8 mouse cellular contexts compared by ENCODE assay signal in the genomic region with DNA sequence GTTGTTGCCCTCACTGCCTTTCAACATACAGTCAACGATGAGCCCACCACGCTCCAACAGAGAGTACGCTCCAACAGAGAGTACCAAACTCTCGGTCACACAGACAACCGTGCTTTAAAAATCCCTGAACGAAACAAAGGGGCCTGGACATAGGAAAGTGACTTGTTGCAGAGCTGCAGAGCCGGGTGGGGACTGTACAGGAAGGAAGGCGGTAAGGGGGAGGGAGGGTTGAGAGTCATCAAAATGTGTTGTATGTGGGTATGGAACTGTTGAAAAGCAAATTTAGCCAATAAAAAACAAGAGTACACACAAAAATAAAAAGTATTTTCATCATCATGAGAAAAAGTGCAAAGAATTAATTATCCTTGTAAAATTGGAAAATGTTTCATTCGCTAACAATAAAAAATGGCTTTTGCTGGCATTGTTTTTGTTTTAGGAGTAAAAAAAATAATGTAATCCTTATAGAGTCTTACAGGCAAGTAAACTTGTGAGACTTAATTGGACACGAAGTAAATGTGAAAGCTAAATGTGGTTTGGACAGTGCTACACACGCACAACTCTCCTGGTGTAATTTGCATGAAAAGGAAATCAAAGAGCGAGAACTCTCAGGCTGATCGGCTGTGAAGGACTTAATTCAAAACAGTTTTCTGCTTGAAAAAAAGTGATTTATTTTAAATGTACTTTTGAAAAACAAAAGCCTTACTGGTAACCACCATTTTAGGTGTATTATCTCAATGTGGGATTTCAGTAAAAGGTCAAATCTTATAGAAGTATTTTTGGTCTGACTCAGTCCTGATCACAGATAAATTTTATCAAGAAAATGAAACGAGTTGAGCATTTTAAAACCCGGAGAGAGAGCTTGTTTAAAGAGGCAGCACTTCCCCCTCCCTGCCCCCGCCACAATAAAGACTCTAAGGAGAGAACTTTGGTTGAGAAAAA.
DNase-seq lines count a peak whose midpoint lies in the region; ATAC-seq lines count a peak whose summit lies in the region.

No protein-coding gene starts in this region.

- no peaks in the 10 kb centered on the region for H3K36me3 ChIP-seq in kidney, embryonic 16.5 days (ENCODE audit: insufficient read depth, low read length)
- no peaks in the 10 kb centered on the region for H3K36me3 ChIP-seq in heart, embryonic 15.5 days

- H3K4me1 ChIP-seq in kidney, embryonic 16.5 days (ENCODE audit: insufficient read depth, low read length), result peaks cover 23% of the 10 kb centered on the region
- H3K4me1 ChIP-seq in heart, embryonic 15.5 days (replicated peaks), result no peaks in the 10 kb centered on the region

- H3K9me3 ChIP-seq in kidney, embryonic 16.5 days (ENCODE audit: low read length), result no peaks in the 10 kb centered on the region
- H3K9me3 ChIP-seq in heart, embryonic 15.5 days (replicated peaks), result no peaks in the 10 kb centered on the region

- WGBS in kidney, embryonic 16.5 days, result 32% methylated on average over 16 of the region's 16 CpGs
- WGBS in heart, embryonic 15.5 days, result 48% methylated on average over 16 of the region's 16 CpGs

- H3K4me3 ChIP-seq in kidney, embryonic 16.5 days (ENCODE audit: low read length), result no peak overlapping the region
- no peak overlapping the region for H3K4me3 ChIP-seq in heart, embryonic 15.5 days

- no peak overlapping the region; the same call in 1 of the 2 replicates for H3K9ac ChIP-seq in kidney, embryonic 16.5 days (replicated peaks; ENCODE audit: low read length)
- H3K9ac ChIP-seq in heart, embryonic 15.5 days, result no peak overlapping the region

- no peak for ATAC-seq in kidney, embryonic 16.5 days (ENCODE audit: low FRiP score, low TSS enrichment)
- no peak for ATAC-seq in heart, embryonic 15.5 days (replicated peaks; ENCODE audit: insufficient number of reproducible peaks, insufficient read depth, low FRiP score, low read depth)
- peak; percentile 71 for ATAC-seq in neutrophil, adult 5-6 weeks (ENCODE audit: extremely low read depth, insufficient number of reproducible peaks, low FRiP score, poor library complexity, severe bottlenecking)

- no peaks in the 10 kb centered on the region for H3K27me3 ChIP-seq in kidney, embryonic 16.5 days (ENCODE audit: insufficient read depth, low read length)
- H3K27me3 ChIP-seq in heart, embryonic 15.5 days, result no peaks in the 10 kb centered on the region

- peak overlapping the region; percentile 75 for H3K27ac ChIP-seq in kidney, embryonic 16.5 days (ENCODE audit: low read length)
- H3K27ac ChIP-seq in heart, embryonic 15.5 days, result peak overlapping the region; percentile 63

- H3K4me2 ChIP-seq in kidney, embryonic 16.5 days (replicated peaks; ENCODE audit: low read depth, low read length), result peak overlapping the region; percentile 22
- peak overlapping the region; percentile 18; the same call in 1 of the 2 replicates for H3K4me2 ChIP-seq in heart, embryonic 15.5 days

- no peak for DNase-seq in kidney, adult 8-10 months
- peak; percentile 7 for DNase-seq in adipocyte (ENCODE audit: low spot score)
- no peak for DNase-seq in testis, postnatal 14 days (ENCODE audit: low spot score)
- no peak for DNase-seq in urinary bladder, postnatal 25 days (ENCODE audit: low spot score)
- DNase-seq in urinary bladder, adult 2 months (ENCODE audit: low spot score), result no peak
